Mouse (Mus musculus): ENCODE results near the gene Trappc13.

GRCm38 (mm10) chr13:104109816-104110521, 68.3 kb downstream of the Trappc13 start:
- TF ChIP-seq POLR2A (IDR thresholded peaks at IDR 0.05; ENCODE audit: low read depth, low read length) (no peak), CTCF (IDR thresholded peaks at IDR 0.05; ENCODE audit: extremely low read depth, insufficient read depth, insufficient read length, insufficient replicate concordance) (no peak)

All from spleen, adult 2 months (tissue).